Mouse (Mus musculus) megakaryocyte, embryonic 14.5 days (primary cell): ENCODE measurements around the gene Lkaaear1. TPM values are rescaled to one million over a fixed set of nuclear protein-coding genes. Genes with fewer than 3 reads are reported as not detected.

ENCODE experiments used
- H3K27me3 ChIP-seq: replicated peaks from 2 replicates; pipeline ENCODE3; 2012; ENCODE audit warnings: inconsistent platforms
- H3K36me3 ChIP-seq: replicated peaks from 2 replicates; pipeline ENCODE3; 2012; ENCODE audit warnings: low read length, inconsistent platforms, mixed read lengths
- H3K4me1 ChIP-seq: 2 replicates; pipeline ENCODE4 v1.6.1; 2012; ENCODE audit warnings: inconsistent platforms
- H3K4me3 ChIP-seq: replicated peaks from 2 replicates; pipeline ENCODE3; 2012; ENCODE audit warnings: moderate library complexity, mild to moderate bottlenecking, inconsistent platforms
- H3K9me3 ChIP-seq: 2 replicates; pipeline ENCODE4 v1.6.1; 2012; ENCODE audit warnings: inconsistent platforms
- FLI1 ChIP-seq: IDR thresholded peaks from 2 replicates; pipeline ENCODE4 v1.6.1; 2012; ENCODE audit warnings: low read length, inconsistent platforms, mixed read lengths
- GATA1 ChIP-seq: IDR thresholded peaks from 3 replicates; pipeline ENCODE4 v1.6.1; 2012; ENCODE audit warnings: mixed read lengths, low read length, inconsistent platforms, borderline replicate concordance
- polyA plus RNA-seq: library from polyadenylated mRNA; stranded (reverse); fragments of >175 nt; gene quantifications from 2 replicates; pipeline ENCODE4 v1.2.3, GENCODE M21; 2012; ENCODE audit warnings: low replicate concordance; ENCODE audit not compliant: insufficient read depth

The Lkaaear1 gene
- polyA plus RNA-seq, 1 experiment = not detected

GRCm38 (mm10) chr2:181706668-181707067 is 8.4 kb upstream of the Lkaaear1 start:
- H3K4me3 ChIP-seq = no peak overlapping the region
- peaks cover 8% of the 10 kb centered on the region for H3K27me3 ChIP-seq
- H3K4me1 ChIP-seq = 0 out of 2 replicates have a peak, but pooled peaks cover 4% of the 10 kb centered on the region
- H3K9me3 ChIP-seq = no peaks in the 10 kb centered on the region
- H3K36me3 ChIP-seq = no peaks in the 10 kb centered on the region
- no peak for TF ChIP-seq GATA1
- TF ChIP-seq FLI1 = no peak

- TF ChIP-seq FLI1 (no peak), GATA1 (no peak)
- Histone ChIP-seq H3K4me3 (peak overlapping the region; percentile 28), H3K36me3 (no peaks in the 10 kb centered on the region), H3K9me3 (no peaks in the 10 kb centered on the region), H3K4me1 (peaks cover 44% of the 10 kb centered on the region), H3K27me3 (peaks cover 51% of the 10 kb centered on the region)
These were observed 1.3 kb downstream of the Lkaaear1 start for GRCm38 (mm10) chr2:181696801-181697420.

GRCm38 (mm10) chr2:181695776-181696175 is 2.5 kb downstream of the Lkaaear1 start:
- peaks cover 52% of the 10 kb centered on the region for H3K27me3 ChIP-seq
- TF ChIP-seq FLI1 (no peak), GATA1 (no peak)
- peaks cover 56% of the 10 kb centered on the region for H3K4me1 ChIP-seq
- H3K4me3 ChIP-seq = no peak overlapping the region
- no peaks in the 10 kb centered on the region for H3K9me3 ChIP-seq
- H3K36me3 ChIP-seq = no peaks in the 10 kb centered on the region

- H3K36me3 ChIP-seq = peaks cover 9% of the 10 kb centered on the region
- H3K27me3 ChIP-seq = peaks cover 54% of the 10 kb centered on the region
- peaks cover 68% of the 10 kb centered on the region for H3K4me1 ChIP-seq
- no peaks in the 10 kb centered on the region for H3K9me3 ChIP-seq
- TF ChIP-seq GATA1 = no peak
- TF ChIP-seq FLI1 = no peak
- H3K4me3 ChIP-seq = no peak overlapping the region
These were observed 3.7 kb downstream of the Lkaaear1 start for GRCm38 (mm10) chr2:181694581-181694980.

- no peak for TF ChIP-seq GATA1
- TF ChIP-seq FLI1 = no peak
- peaks cover 70% of the 10 kb centered on the region for H3K4me1 ChIP-seq
- H3K36me3 ChIP-seq = peaks cover 18% of the 10 kb centered on the region
These were observed 4.6 kb downstream of the Lkaaear1 start, which contains the start of gene Rgs19 for GRCm38 (mm10) chr2:181693339-181694280. Rgs19 (minus strand) TSS chr2:181693977.

GRCm38 (mm10) chr2:181692304-181692703 is 5.9 kb downstream of the Lkaaear1 start:
- Histone ChIP-seq H3K36me3 (peaks cover 30% of the 10 kb centered on the region), H3K4me3 (peak overlapping the region; percentile 93), H3K27me3 (peaks cover 53% of the 10 kb centered on the region), H3K4me1 (peaks cover 70% of the 10 kb centered on the region), H3K9me3 (no peaks in the 10 kb centered on the region)
- TF ChIP-seq GATA1 = no peak
- TF ChIP-seq FLI1 = no peak

More at GRCm38 (mm10) chr2:181693339-181694280, 4.6 kb downstream of the Lkaaear1 start, which contains the start of gene Rgs19:
- Histone ChIP-seq H3K9me3 (no peaks in the 10 kb centered on the region), H3K4me3 (peak within 1 kb of the TSS; percentile 93), H3K27me3 (peaks cover 54% of the 10 kb centered on the region)

- Histone ChIP-seq H3K27me3 (peaks cover 47% of the 10 kb centered on the region), H3K4me1 (peaks cover 70% of the 10 kb centered on the region), H3K4me3 (peak overlapping the region; percentile 78), H3K36me3 (peaks cover 37% of the 10 kb centered on the region), H3K9me3 (no peaks in the 10 kb centered on the region)
- TF ChIP-seq FLI1 (no peak), GATA1 (no peak)
These were observed 6.7 kb downstream of the Lkaaear1 start for GRCm38 (mm10) chr2:181691571-181691970.

GRCm38 (mm10) chr2:181691083-181691482 is 7.2 kb downstream of the Lkaaear1 start:
- H3K4me3 ChIP-seq = peak overlapping the region; percentile 78
- H3K27me3 ChIP-seq = peaks cover 42% of the 10 kb centered on the region
- H3K36me3 ChIP-seq = peaks cover 42% of the 10 kb centered on the region
- peaks cover 65% of the 10 kb centered on the region for H3K4me1 ChIP-seq
- TF ChIP-seq FLI1 (no peak), GATA1 (no peak)
- no peaks in the 10 kb centered on the region for H3K9me3 ChIP-seq

GRCm38 (mm10) chr2:181689466-181690160 is 8.6 kb downstream of the Lkaaear1 start:
- H3K9me3 ChIP-seq = no peaks in the 10 kb centered on the region
- TF ChIP-seq FLI1 (no peak), GATA1 (no peak)
- peaks cover 53% of the 10 kb centered on the region for H3K4me1 ChIP-seq
- no peak overlapping the region for H3K4me3 ChIP-seq
- H3K36me3 ChIP-seq = peaks cover 51% of the 10 kb centered on the region
- peaks cover 29% of the 10 kb centered on the region for H3K27me3 ChIP-seq
